Mouse (Mus musculus): ENCODE data around the gene Vamp2.
A peak's percentile ranks its signal among the peaks of the same experiment; 100 is the strongest.

The Vamp2 gene

DNA sequence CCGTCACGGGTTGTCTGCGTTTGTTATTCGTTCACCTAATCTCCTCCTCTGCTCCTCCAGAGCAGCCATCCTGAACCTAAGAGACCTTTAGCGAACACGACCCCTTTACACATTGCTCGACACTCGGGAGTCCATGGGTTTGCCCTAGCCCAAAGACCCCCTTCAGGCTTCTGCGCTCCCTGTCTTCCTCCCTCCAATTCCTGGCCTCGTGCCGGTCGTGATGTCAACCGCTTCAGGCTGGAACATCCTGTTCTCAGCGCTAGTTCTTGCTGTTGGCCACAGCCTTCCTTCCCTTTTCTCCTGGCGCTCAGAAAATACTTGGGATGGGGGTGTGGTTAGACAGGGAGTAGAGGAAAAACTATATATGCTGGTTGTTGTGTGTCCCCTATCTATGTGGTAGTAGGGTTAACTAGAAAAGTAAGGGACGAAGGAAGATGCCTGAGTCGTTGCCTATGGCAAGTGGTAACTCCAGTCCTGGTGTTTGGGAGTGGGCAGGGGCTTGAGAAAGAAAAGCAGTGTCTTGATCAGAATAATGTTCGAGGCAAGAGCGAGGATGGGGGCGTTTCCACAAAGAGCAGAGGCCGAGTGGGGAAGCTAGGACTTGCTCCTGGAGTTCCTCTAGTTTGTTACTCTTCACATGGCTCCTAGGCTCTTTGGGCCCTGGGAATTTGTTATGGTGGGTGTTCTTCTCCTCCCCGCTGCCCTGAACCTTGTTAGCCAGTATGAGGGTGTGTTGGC lies 11.1 kb downstream of the Vamp2 start:
- DNase-seq (ENCODE audit: low spot score) = peak; percentile 68

DNA sequence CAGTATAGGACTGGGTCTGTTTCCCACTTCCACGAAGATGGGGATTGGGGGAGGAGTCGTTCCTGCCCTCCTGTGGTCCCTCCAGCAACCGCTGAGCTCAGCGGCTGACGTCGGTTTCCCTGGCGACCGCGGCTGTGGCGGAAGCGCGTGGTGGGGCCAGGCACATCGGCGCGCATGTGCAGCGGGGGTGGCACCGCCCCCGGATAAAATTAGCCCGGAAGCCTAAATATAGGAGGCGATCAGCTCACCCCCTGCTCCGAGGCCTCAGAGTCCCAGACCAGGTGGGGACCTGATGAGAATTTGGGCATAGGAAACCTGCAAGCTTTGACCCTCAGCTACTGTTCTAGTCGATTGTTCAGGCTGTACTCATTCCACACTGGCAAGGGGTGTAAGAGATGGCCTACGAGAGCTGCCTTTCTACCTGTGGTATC lies 11.6 kb downstream of the Vamp2 start:
- DNase-seq (ENCODE audit: low spot score) = peak; percentile 76

GRCm38 (mm10) chr11:69100639-69101360 lies 12.5 kb downstream of the Vamp2 start:
- no peak for DNase-seq (ENCODE audit: low spot score)

DNA sequence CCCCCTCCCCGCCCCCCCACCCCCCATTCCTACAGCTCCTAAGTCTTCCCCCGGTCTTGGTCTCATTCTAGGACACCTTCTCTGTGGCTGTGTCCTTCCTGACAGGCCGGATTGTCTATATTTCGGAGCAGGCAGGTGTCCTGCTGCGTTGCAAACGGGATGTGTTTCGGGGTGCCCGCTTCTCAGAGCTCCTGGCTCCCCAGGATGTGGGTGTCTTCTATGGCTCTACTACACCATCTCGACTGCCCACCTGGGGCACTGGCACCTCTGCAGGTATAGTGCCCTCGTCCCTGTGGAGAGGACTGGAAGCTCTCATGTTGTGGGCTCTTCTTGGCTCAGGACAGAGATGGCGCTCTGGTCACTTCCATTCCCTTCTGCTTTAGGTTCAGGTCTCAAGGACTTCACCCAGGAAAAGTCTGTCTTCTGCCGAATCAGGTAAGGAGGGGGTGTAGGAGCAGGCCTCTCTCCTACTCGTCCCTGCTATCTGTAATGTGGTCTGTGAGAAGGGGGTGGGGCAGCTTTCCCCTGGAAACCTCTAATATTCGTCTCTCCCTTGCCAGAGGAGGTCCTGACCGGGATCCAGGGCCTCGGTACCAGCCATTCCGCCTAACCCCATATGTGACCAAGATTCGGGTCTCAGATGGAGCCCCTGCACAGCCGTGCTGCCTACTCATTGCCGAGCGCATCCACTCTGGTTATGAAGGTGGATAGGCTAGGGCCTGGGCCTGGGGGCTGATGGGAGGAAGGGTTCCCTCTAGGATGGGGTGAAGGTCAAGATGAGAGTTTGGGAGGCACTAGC lies 13.5 kb downstream of the Vamp2 start:
- DNase-seq (ENCODE audit: low spot score) = no peak

DNA sequence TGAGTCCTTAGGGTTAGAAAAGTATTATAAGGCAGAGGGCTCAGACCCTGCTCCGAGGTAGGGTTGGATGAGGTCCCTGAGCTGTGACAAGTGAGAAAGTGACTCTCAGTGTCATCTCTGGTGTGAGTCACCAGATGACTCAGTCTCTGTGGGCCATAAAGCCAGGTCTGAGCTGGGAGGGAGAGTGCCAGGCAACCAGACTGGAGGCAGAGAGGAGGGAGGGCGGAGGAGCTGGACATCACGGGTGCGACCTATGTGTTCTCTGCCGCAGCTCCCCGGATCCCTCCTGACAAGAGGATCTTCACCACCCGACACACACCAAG lies 14.1 kb downstream of the Vamp2 start:
- no peak for DNase-seq (ENCODE audit: low spot score)

DNA sequence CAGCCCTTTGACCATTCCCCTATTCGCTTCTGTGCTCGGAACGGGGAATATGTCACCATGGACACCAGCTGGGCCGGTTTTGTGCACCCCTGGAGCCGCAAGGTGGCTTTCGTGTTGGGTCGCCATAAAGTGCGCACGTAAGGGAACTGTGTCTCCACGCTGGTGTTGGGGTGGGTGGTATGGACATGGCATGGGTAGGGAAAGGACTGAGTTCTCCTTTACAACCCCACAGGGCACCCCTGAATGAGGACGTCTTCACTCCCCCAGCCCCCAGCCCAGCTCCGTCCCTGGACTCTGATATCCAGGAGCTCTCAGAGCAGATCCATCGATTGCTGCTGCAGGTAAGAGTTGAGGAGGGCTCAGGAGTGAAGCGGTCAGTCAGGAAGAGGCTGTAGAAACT lies 14.8 kb downstream of the Vamp2 start:
- no peak for DNase-seq (ENCODE audit: low spot score)

DNA sequence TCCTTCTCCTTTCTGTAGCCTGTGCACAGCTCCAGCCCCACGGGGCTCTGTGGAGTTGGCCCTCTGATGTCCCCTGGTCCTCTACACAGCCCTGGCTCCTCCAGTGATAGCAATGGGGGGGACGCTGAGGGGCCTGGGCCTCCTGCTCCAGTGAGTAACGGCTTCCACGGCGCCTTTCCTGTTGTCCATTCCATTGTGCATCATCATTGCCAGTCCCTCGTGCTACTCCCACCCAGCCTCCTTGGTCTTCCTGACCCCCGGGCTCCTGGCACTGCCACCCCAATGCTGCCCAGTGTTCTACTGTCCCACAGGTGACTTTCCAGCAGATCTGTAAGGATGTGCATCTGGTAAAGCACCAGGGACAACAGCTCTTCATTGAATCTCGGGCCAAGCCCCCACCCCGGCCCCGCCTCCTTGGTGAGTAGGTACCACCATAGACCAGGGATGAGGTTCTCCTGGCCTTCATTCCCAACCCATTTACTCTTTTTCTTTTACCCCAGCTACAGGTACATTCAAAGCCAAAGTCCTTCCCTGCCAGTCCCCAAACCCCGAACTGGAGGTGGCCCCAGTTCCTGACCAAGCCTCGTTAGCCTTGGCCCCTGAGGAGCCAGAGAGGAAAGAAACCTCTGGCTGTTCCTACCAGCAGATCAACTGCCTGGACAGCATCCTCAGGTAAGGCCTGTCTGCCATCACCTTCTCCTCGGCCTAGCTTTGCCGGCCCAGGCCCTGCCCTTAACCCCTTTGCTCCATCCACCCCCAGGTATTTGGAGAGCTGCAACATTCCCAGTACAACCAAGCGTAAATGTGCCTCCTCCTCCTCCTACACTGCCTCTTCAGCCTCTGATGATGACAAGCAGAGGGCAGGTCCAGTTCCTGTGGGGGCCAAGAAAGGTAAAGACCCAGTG lies 15.5 kb downstream of the Vamp2 start:
- no peak for DNase-seq (ENCODE audit: low spot score)

DNA sequence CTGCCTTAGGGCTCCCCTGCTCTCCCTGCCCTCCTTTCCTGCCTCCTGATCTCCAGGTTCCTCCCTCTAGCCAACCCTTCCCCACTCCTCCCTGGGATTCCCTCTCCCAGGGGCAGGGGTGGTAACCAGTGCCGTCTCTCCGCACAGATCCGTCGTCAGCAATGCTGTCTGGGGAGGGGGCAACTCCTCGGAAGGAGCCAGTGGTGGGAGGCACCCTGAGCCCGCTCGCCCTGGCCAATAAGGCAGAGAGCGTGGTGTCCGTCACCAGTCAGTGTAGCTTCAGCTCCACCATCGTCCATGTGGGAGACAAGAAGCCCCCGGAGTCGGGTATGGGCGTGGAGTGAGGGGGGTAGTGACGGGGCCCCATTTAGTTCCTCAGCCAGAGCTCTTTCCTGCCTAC lies 16.2 kb downstream of the Vamp2 start:
- no peak for DNase-seq (ENCODE audit: low spot score)

DNA sequence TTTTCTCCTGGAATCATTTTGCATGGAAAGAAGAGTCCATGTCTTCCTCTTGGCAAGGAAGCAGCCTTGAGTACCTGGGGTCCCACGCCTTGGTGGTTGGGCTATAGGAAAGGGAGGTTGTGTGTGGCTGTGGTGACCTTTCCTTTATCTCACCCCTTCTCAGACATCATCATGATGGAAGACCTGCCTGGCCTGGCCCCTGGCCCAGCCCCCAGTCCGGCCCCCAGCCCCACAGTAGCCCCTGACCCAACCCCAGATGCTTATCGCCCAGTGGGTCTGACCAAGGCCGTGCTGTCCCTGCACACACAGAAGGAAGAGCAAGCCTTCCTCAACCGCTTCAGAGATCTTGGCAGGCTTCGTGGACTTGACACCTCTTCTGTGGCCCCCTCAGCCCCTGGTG lies 16.9 kb downstream of the Vamp2 start:
- DNase-seq (ENCODE audit: low spot score) = no peak

- DNase-seq (ENCODE audit: low spot score) = no peak
Observed at GRCm38 (mm10) chr11:69105796-69106195, 17.5 kb downstream of the Vamp2 start.

GRCm38 (mm10) chr11:69106299-69106698 lies 18.0 kb downstream of the Vamp2 start:
- DNase-seq (ENCODE audit: low spot score) = no peak

- DNase-seq (ENCODE audit: low spot score) = no peak
Observed at GRCm38 (mm10) chr11:69106842-69107241, 18.6 kb downstream of the Vamp2 start.

GRCm38 (mm10) chr11:69107676-69108075 lies 19.4 kb downstream of the Vamp2 start:
- no peak for DNase-seq (ENCODE audit: low spot score)

DNA sequence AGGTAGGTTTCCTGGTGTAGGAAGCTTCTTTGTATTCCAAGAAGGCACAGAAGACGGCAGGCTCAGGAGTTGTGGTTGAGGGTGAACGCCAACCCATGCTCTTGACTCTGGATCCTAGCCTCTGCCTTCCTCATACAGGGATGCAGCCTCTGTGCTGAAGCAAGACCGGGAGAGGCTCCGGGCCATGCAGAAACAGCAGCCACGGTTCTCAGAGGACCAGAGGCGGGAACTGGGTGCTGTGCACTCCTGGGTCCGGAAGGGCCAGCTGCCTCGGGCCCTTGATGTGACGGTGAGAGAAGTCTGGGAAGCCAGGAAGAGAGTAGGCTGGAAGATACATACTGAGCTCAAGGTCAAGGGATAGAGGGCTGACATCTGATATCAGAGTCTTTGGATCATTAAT lies 19.9 kb downstream of the Vamp2 start:
- DNase-seq (ENCODE audit: low spot score) = no peak

GRCm38 (mm10) chr11:69109032-69109900 lies 21.0 kb downstream of the Vamp2 start:
- DNase-seq (ENCODE audit: low spot score) = no peak

- DNase-seq (ENCODE audit: low spot score) = peak; percentile 99
Observed at GRCm38 (mm10) chr11:69110319-69111046, 22.2 kb downstream of the Vamp2 start.

DNA sequence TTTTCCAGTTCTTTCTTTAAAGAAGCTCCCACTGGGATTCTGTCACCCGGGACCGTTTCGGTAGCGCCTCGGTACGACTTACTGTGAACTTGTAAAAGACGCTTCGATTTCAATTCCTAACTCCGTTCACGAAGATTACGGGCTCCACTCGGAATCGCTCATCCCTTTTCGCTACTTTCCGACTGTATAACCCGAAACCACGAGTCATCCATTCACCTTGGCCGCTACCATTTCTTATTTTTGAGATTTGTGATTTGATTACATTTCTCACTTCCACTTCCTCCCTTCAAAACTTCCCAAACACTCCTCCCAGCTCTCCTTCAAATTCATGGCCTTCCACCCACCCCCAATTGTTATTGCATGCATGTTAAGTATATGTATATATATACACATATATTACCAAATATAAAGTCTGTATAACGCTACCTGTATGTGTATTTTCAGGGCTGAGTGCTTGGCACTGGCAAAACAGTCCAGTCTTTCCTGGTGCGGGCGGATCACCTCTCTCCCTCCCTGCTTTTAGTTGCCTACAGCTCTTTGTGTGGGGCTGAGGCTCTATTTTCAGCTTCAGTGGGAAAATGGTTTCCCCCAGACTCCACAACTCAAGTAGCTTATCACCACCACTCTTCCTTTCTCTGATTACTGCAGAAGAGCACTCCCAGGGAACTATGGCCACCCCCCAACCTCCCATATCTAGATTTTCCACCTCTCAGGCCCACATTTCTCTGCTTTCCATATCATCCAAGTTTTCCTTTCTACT lies 22.9 kb downstream of the Vamp2 start:
- DNase-seq (ENCODE audit: low spot score) = no peak

GRCm38 (mm10) chr11:69111865-69112264 lies 23.6 kb downstream of the Vamp2 start:
- no peak for DNase-seq (ENCODE audit: low spot score)

GRCm38 (mm10) chr11:69114018-69114417 lies 25.7 kb downstream of the Vamp2 start:
- DNase-seq (ENCODE audit: low spot score) = no peak

All from ovary, postnatal 14 days (tissue).